ENCODE assay signal across 8 mouse cellular contexts in genomic region chr7:44373889-44374652, GRCm38 (mm10). TPM values are rescaled to one million over a fixed set of nuclear protein-coding genes. Genes with fewer than 3 reads are reported as not detected.
DNase-seq lines count a peak whose midpoint lies in the region; ATAC-seq and TF ChIP-seq lines count a peak whose summit lies in the region.

No protein-coding gene starts in this region.

- no peaks in the 10 kb centered on the region for H3K36me3 ChIP-seq in G1E (replicated peaks)
- H3K36me3 ChIP-seq in hindbrain, embryonic 10.5 days, result no peaks in the 10 kb centered on the region
- H3K36me3 ChIP-seq in lung, embryonic 16.5 days (ENCODE audit: control insufficient read depth, insufficient read depth, low read length), result no peaks in the 10 kb centered on the region

- ATAC-seq in G1E (ENCODE audit: extremely low read depth, insufficient number of reproducible peaks, low FRiP score, poor library complexity, severe bottlenecking), result peak; percentile 91
- ATAC-seq in lung, embryonic 16.5 days (ENCODE audit: low read depth), result peak; percentile 92

- peak; percentile 91 for DNase-seq in G1E (ENCODE audit: low spot score)
- DNase-seq in cerebellum, adult 18-20 months, result peak; percentile 83 to 95
- DNase-seq in forelimb bud, embryonic 11.5 days (ENCODE audit: low read depth, low spot score), result peak; percentile 85
- peak; percentile 80 for DNase-seq in hindbrain, embryonic 10.5 days (ENCODE audit: low spot score)
- peak; percentile 97 for DNase-seq in layer of hippocampus, adult 9-11 months
- peak; percentile 84 for DNase-seq in ovary, adult 18-20 months (ENCODE audit: low spot score)
- peak; percentile 74 for DNase-seq in thymus, postnatal 0 days (ENCODE audit: low spot score)

- peaks cover 23% of the 10 kb centered on the region for H3K27me3 ChIP-seq in G1E (ENCODE audit: insufficient read depth, low read length)
- no peaks in the 10 kb centered on the region for H3K27me3 ChIP-seq in hindbrain, embryonic 10.5 days (ENCODE audit: insufficient read depth, poor library complexity, severe bottlenecking)
- H3K27me3 ChIP-seq in lung, embryonic 16.5 days (ENCODE audit: control insufficient read depth, insufficient read depth, low read depth, low read length), result no peaks in the 10 kb centered on the region

- under 1% methylated on average over 19 of the region's 19 CpGs for WGBS in hindbrain, embryonic 10.5 days
- under 1% methylated on average over 19 of the region's 19 CpGs for WGBS in lung, embryonic 16.5 days

- H3K4me3 ChIP-seq in G1E (ENCODE audit: low read depth, low read length), result peak overlapping the region; percentile 75
- H3K4me3 ChIP-seq in hindbrain, embryonic 10.5 days, result peak overlapping the region; percentile 76
- H3K4me3 ChIP-seq in lung, embryonic 16.5 days (ENCODE audit: low read length), result peak overlapping the region; percentile 71

- H3K9me3 ChIP-seq in G1E (replicated peaks), result no peaks in the 10 kb centered on the region
- no peaks in the 10 kb centered on the region for H3K9me3 ChIP-seq in hindbrain, embryonic 10.5 days
- no peaks in the 10 kb centered on the region for H3K9me3 ChIP-seq in lung, embryonic 16.5 days (ENCODE audit: control insufficient read depth, low read length)

- H3K27ac ChIP-seq in hindbrain, embryonic 10.5 days, result peak overlapping the region; percentile 93
- H3K27ac ChIP-seq in lung, embryonic 16.5 days (ENCODE audit: low read length), result peak overlapping the region; percentile 76

- H3K9ac ChIP-seq in lung, embryonic 16.5 days (ENCODE audit: low read length), result peak overlapping the region; percentile 76

- peak overlapping the region; percentile 88 for H3K4me2 ChIP-seq in lung, embryonic 16.5 days (ENCODE audit: low read depth, low read length)

- peaks cover 40% of the 10 kb centered on the region for H3K4me1 ChIP-seq in G1E (ENCODE audit: insufficient read depth, low read depth, low read length)
- H3K4me1 ChIP-seq in hindbrain, embryonic 10.5 days (replicated peaks), result peaks cover 29% of the 10 kb centered on the region
- peaks cover 14% of the 10 kb centered on the region for H3K4me1 ChIP-seq in lung, embryonic 16.5 days (replicated peaks; ENCODE audit: control insufficient read depth, insufficient read depth, low read length)

- no peak for TF ChIP-seq CTCF in G1E (IDR thresholded peaks at IDR 0.05; ENCODE audit: low read depth, low read length)

RNA-seq across cellular contexts. Expression of gene Syt3, which starts 9.8 kb away (rescaled TPM):
- total RNA-seq in G1E (2014; fragmentation: Nextera tagmentation) (not detected in 2 replicates), G1E (2017) (not detected in 2 replicates)
- polyA plus RNA-seq in G1E (2012), result 0.02 TPM in 1 of 2 replicates, not detected in the other
- 2.7 and 3.0 TPM in 2 replicates for polyA plus RNA-seq in hindbrain, embryonic 10.5 days (2016; fragmentation: Nextera tagmentation; extraction: Ambion mirVana)
- 2.1 and 2.3 TPM in 2 replicates for polyA plus RNA-seq in lung, embryonic 16.5 days (2015; fragmentation: Nextera tagmentation; extraction: Ambion mirVana)
- 0.26 and 0.38 TPM in 2 replicates for polyA plus RNA-seq in thymus, postnatal 0 days (2015; fragmentation: Nextera tagmentation; extraction: Ambion mirVana)

RNA-seq across cellular contexts. Expression of gene 1700008O03Rik, which starts 11.5 kb away (rescaled TPM):
- 2.5 TPM in 1 of 2 replicates, not detected in the other for total RNA-seq in G1E (2014; fragmentation: Nextera tagmentation)
- 0.11 and 0.41 TPM in 2 replicates for total RNA-seq in G1E (2017)
- 0.49 and 0.61 TPM in 2 replicates for polyA plus RNA-seq in G1E (2012)
- 2.1 and 2.7 TPM in 2 replicates for polyA plus RNA-seq in hindbrain, embryonic 10.5 days (2016; fragmentation: Nextera tagmentation; extraction: Ambion mirVana)
- polyA plus RNA-seq in lung, embryonic 16.5 days (2015; fragmentation: Nextera tagmentation; extraction: Ambion mirVana), result 1.2 and 1.5 TPM in 2 replicates
- polyA plus RNA-seq in thymus, postnatal 0 days (2015; fragmentation: Nextera tagmentation; extraction: Ambion mirVana), result 0.59 and 0.90 TPM in 2 replicates

RNA-seq across cellular contexts. Expression of gene Lrrc4b, which starts 54.7 kb away (rescaled TPM):
- total RNA-seq in G1E (2014; fragmentation: Nextera tagmentation) (not detected in 2 replicates), G1E (2017) (0.05 TPM in 1 of 2 replicates, not detected in the other)
- not detected in 2 replicates for polyA plus RNA-seq in G1E (2012)
- 1.7 and 4.4 TPM in 2 replicates for polyA plus RNA-seq in hindbrain, embryonic 10.5 days (2016; fragmentation: Nextera tagmentation; extraction: Ambion mirVana)
- 0.36 and 0.57 TPM in 2 replicates for polyA plus RNA-seq in lung, embryonic 16.5 days (2015; fragmentation: Nextera tagmentation; extraction: Ambion mirVana)
- polyA plus RNA-seq in thymus, postnatal 0 days (2015; fragmentation: Nextera tagmentation; extraction: Ambion mirVana), result 0.05 TPM in 1 of 2 replicates, not detected in the other

Comparison
In these comparisons a context has a peak if more than half of its experiments do, and no peak if none do; other contexts are left out.
1. Peak in every context shown above with its lines: DNase-seq, ATAC-seq, H3K4me3 ChIP-seq and H3K27ac ChIP-seq.